Mouse (Mus musculus) CH12.LX (cell line): ENCODE results near the gene Herc1. TPM values are rescaled to one million over a fixed set of nuclear protein-coding genes. Genes with fewer than 3 reads are reported as not detected.
A peak's percentile ranks its signal among the peaks of the same experiment; 100 is the strongest.

Source experiments
- DNase-seq: peaks from one replicate; pipeline ENCODE4 v3.0.0-alpha.2; 2013; ENCODE audit errors: extremely low read depth
- H3K27ac ChIP-seq: 2 replicates; pipeline ENCODE4 v1.5.1; 2012; ENCODE audit warnings: low read depth, mild to moderate bottlenecking, control low read depth, moderate library complexity; ENCODE audit not compliant: insufficient read depth
- H3K27me3 ChIP-seq: replicated peaks from 2 replicates; pipeline ENCODE3; 2012; ENCODE audit warnings: inconsistent platforms
- H3K36me3 ChIP-seq, 2 experiments: replicated peaks in 1 of 2; 2 replicates each; pipeline versions ENCODE3 to v1.6.1; 2012; ENCODE audit warnings: inconsistent platforms in 1 of 2, low read length in 1 of 2, mild to moderate bottlenecking in 1 of 2, mixed read lengths in 1 of 2, moderate library complexity in 1 of 2; ENCODE audit not compliant: control insufficient read depth in 1 of 2, insufficient read depth in 1 of 2
- H3K4me1 ChIP-seq, 2 experiments: 2 replicates each; pipeline ENCODE4 v1.6.1; 2012; ENCODE audit warnings: inconsistent platforms in 1 of 2, moderate library complexity in 1 of 2; ENCODE audit not compliant: insufficient read depth in 2 of 2, control insufficient read depth in 1 of 2
- H3K4me2 ChIP-seq: 2 replicates; pipeline ENCODE4 v1.6.1; 2012; ENCODE audit warnings: low read depth, mild to moderate bottlenecking, control low read depth; ENCODE audit not compliant: poor library complexity, insufficient read depth, severe bottlenecking
- H3K4me3 ChIP-seq, 3 experiments: fragments of 150-350 bp in 1 of 3; sonication (generic) in 1 of 3; replicated peaks in 1 of 3; 2 replicates each; pipeline versions ENCODE3 to v1.5.1; 2011 to 2012; ENCODE audit warnings: low read depth in 2 of 3, low read length in 2 of 3, mild to moderate bottlenecking in 2 of 3, moderate library complexity in 2 of 3, control low read depth in 1 of 3, improper control_type of control experiment in 1 of 3, inconsistent platforms in 1 of 3, mixed read lengths in 1 of 3; ENCODE audit not compliant: poor library complexity in 1 of 3
- H3K79me2 ChIP-seq: replicated peaks from 2 replicates; pipeline ENCODE4 v1.6.1; 2012; ENCODE audit warnings: mild to moderate bottlenecking, moderate library complexity; ENCODE audit not compliant: control insufficient read depth, poor library complexity, insufficient read depth, severe bottlenecking; ENCODE audit errors: extremely low read depth
- H3K9ac ChIP-seq: 2 replicates; pipeline ENCODE4 v1.6.1; 2012; ENCODE audit warnings: low read depth, mild to moderate bottlenecking, control low read depth, moderate library complexity; ENCODE audit not compliant: insufficient read depth
- H3K9me3 ChIP-seq: replicated peaks from 2 replicates; pipeline ENCODE3; 2012; ENCODE audit warnings: low read length, inconsistent platforms, mixed read lengths
- BHLHE40 ChIP-seq: IDR thresholded peaks from 2 replicates; pipeline ENCODE4 v1.6.1; 2011; ENCODE audit warnings: mild to moderate bottlenecking, low read depth, low read length, improper control_type of control experiment
- CHD1 ChIP-seq: IDR thresholded peaks from 2 replicates; pipeline ENCODE4 v1.6.1; 2012; ENCODE audit warnings: low read depth, low read length, improper control_type of control experiment, inconsistent platforms
- CHD2 ChIP-seq: IDR thresholded peaks from 2 replicates; pipeline ENCODE4 v1.6.1; 2011; ENCODE audit warnings: low read length, improper control_type of control experiment
- CTCF ChIP-seq, 2 experiments: IDR thresholded peaks in 1 of 2; conservative IDR thresholded peaks in 1 of 2; 2 replicates each; pipeline ENCODE4 v1.5.1; 2011 to 2012; ENCODE audit warnings: low read depth in 2 of 2, low read length in 2 of 2, improper control_type of control experiment in 1 of 2, inconsistent platforms in 1 of 2, mild to moderate bottlenecking in 1 of 2, moderate library complexity in 1 of 2
- E2F4 ChIP-seq: IDR thresholded peaks from 2 replicates; pipeline ENCODE4 v1.6.1; 2011; ENCODE audit warnings: low read depth, low read length, improper control_type of control experiment; ENCODE audit not compliant: insufficient replicate concordance
- ELF1 ChIP-seq: IDR thresholded peaks from 2 replicates; pipeline ENCODE4 v1.6.1; 2014; ENCODE audit warnings: low read depth, mild to moderate bottlenecking, inconsistent platforms, low read length, improper control_type of control experiment
- EP300 ChIP-seq: IDR thresholded peaks from 2 replicates; pipeline ENCODE4 v1.6.1; 2011; ENCODE audit warnings: low read length, improper control_type of control experiment
- ETS1 ChIP-seq: conservative IDR thresholded peaks from 2 replicates; pipeline ENCODE4 v1.6.1; 2012; ENCODE audit warnings: low read depth, mild to moderate bottlenecking, inconsistent platforms, low read length, improper control_type of control experiment, moderate library complexity
- GABPA ChIP-seq: IDR thresholded peaks from 2 replicates; pipeline ENCODE4 v1.6.1; 2012; ENCODE audit warnings: low read depth, low read length, improper control_type of control experiment, inconsistent platforms; ENCODE audit not compliant: insufficient replicate concordance
- HCFC1 ChIP-seq: IDR thresholded peaks from 2 replicates; pipeline ENCODE4 v1.6.1; 2012; ENCODE audit warnings: low read depth, mild to moderate bottlenecking, inconsistent platforms, low read length, improper control_type of control experiment
- IRF4 ChIP-seq: IDR thresholded peaks from 2 replicates; pipeline ENCODE4 v1.6.1; 2014; ENCODE audit warnings: low read depth, mild to moderate bottlenecking, inconsistent platforms, low read length, improper control_type of control experiment
- JUN ChIP-seq: IDR thresholded peaks from 2 replicates; pipeline ENCODE4 v1.6.1; 2011; ENCODE audit warnings: low read depth, mild to moderate bottlenecking, low read length, improper control_type of control experiment, moderate library complexity; ENCODE audit not compliant: insufficient read depth
- JUND ChIP-seq: conservative IDR thresholded peaks from 2 replicates; pipeline ENCODE4 v1.6.1; 2011; ENCODE audit warnings: low read depth, low read length, improper control_type of control experiment
- KAT2A ChIP-seq: IDR thresholded peaks from 2 replicates; pipeline ENCODE4 v1.6.1; 2012; ENCODE audit warnings: low read length, improper control_type of control experiment, inconsistent platforms; ENCODE audit not compliant: insufficient replicate concordance
- MAFK ChIP-seq: IDR thresholded peaks from 2 replicates; pipeline ENCODE4 v1.6.1; 2011; ENCODE audit warnings: low read length, improper control_type of control experiment; ENCODE audit not compliant: insufficient replicate concordance
- MAX ChIP-seq: IDR thresholded peaks from 2 replicates; pipeline ENCODE4 v1.6.1; 2011; ENCODE audit warnings: low read length, improper control_type of control experiment
- MAZ ChIP-seq: IDR thresholded peaks from 2 replicates; pipeline ENCODE4 v1.6.1; 2012; ENCODE audit warnings: low read depth, mild to moderate bottlenecking, inconsistent platforms, low read length, improper control_type of control experiment, moderate library complexity
- MEF2A ChIP-seq: IDR thresholded peaks from 2 replicates; pipeline ENCODE4 v1.6.1; 2014; ENCODE audit warnings: low read depth, mild to moderate bottlenecking, inconsistent platforms, low read length, improper control_type of control experiment, borderline replicate concordance
- MXI1 ChIP-seq: IDR thresholded peaks from 2 replicates; pipeline ENCODE4 v1.6.1; 2011; ENCODE audit warnings: mild to moderate bottlenecking, low read depth, low read length, improper control_type of control experiment
- MYC ChIP-seq: IDR thresholded peaks from 2 replicates; pipeline ENCODE4 v1.6.1; 2011; ENCODE audit warnings: low read depth, mild to moderate bottlenecking, improper control_type of control experiment, low read length
- NELFE ChIP-seq: IDR thresholded peaks from 2 replicates; pipeline ENCODE4 v1.6.1; 2011; ENCODE audit warnings: low read depth, low read length, improper control_type of control experiment
- NRF1 ChIP-seq: IDR thresholded peaks from 2 replicates; pipeline ENCODE4 v1.6.1; 2014; ENCODE audit warnings: low read depth, mild to moderate bottlenecking, inconsistent platforms, low read length, improper control_type of control experiment, moderate library complexity
- PAX5 ChIP-seq: IDR thresholded peaks from 2 replicates; pipeline ENCODE4 v1.6.1; 2012; ENCODE audit warnings: low read length, inconsistent platforms, mixed read lengths
- POLR2A ChIP-seq: IDR thresholded peaks from 2 replicates; pipeline ENCODE4 v1.6.1; 2011; ENCODE audit warnings: low read depth, mild to moderate bottlenecking, improper control_type of control experiment, low read length
- POLR2AphosphoS2 ChIP-seq: IDR thresholded peaks from 2 replicates; pipeline ENCODE4 v1.6.1; 2011; ENCODE audit warnings: low read depth, low read length, improper control_type of control experiment
- RAD21 ChIP-seq: IDR thresholded peaks from 2 replicates; pipeline ENCODE4 v1.6.1; 2011; ENCODE audit warnings: low read depth, mild to moderate bottlenecking, low read length, improper control_type of control experiment, moderate library complexity
- RCOR1 ChIP-seq: conservative IDR thresholded peaks from 2 replicates; pipeline ENCODE4 v1.6.1; 2012; ENCODE audit warnings: low read depth, mild to moderate bottlenecking, inconsistent platforms, low read length, improper control_type of control experiment
- SIN3A ChIP-seq: IDR thresholded peaks from 2 replicates; pipeline ENCODE4 v1.6.1; 2012; ENCODE audit warnings: low read length, improper control_type of control experiment, inconsistent platforms
- SMC3 ChIP-seq: IDR thresholded peaks from 2 replicates; pipeline ENCODE4 v1.6.1; 2011; ENCODE audit warnings: low read depth, low read length, improper control_type of control experiment
- TBP ChIP-seq: conservative IDR thresholded peaks from 2 replicates; pipeline ENCODE4 v1.6.1; 2011; ENCODE audit warnings: low read depth, low read length, improper control_type of control experiment
- TCF12 ChIP-seq: IDR thresholded peaks from 2 replicates; pipeline ENCODE4 v1.6.1; 2014; ENCODE audit warnings: low read depth, mild to moderate bottlenecking, inconsistent platforms, low read length, improper control_type of control experiment
- UBTF ChIP-seq: IDR thresholded peaks from 2 replicates; pipeline ENCODE4 v1.6.1; 2012; ENCODE audit warnings: low read depth, mild to moderate bottlenecking, inconsistent platforms, low read length, improper control_type of control experiment, moderate library complexity
- USF1 ChIP-seq: IDR thresholded peaks from 2 replicates; pipeline ENCODE4 v1.6.1; 2014; ENCODE audit warnings: low read depth, mild to moderate bottlenecking, inconsistent platforms, low read length, improper control_type of control experiment
- USF2 ChIP-seq: conservative IDR thresholded peaks from 2 replicates; pipeline ENCODE4 v1.6.1; 2011; ENCODE audit warnings: low read depth, low read length, improper control_type of control experiment
- ZC3H11A ChIP-seq: IDR thresholded peaks from 2 replicates; pipeline ENCODE4 v1.6.1; 2012; ENCODE audit warnings: low read depth, mild to moderate bottlenecking, inconsistent platforms, low read length, improper control_type of control experiment
- ZKSCAN1 ChIP-seq: IDR thresholded peaks from 2 replicates; pipeline ENCODE4 v1.6.1; 2012; ENCODE audit warnings: low read depth, inconsistent platforms, low read length, improper control_type of control experiment, borderline replicate concordance
- ZNF384 ChIP-seq: IDR thresholded peaks from 2 replicates; pipeline ENCODE4 v1.6.1; 2012; ENCODE audit warnings: low read depth, low read length, improper control_type of control experiment, inconsistent platforms
- dilution Hi-C: fragments of 300-500 bp; cut with MboI; formaldehyde crosslinking; loops from 2 replicates; pipeline ENCODE4 v1.14.3; 2020; ENCODE audit warnings: low sequenced_read_pairs; ENCODE audit not compliant: extremely low pct_unique_long_range_greater_than_20kb, extremely low pct_ligation_motif_present
- in situ Hi-C: fragments of 300-500 bp; cut with MboI; formaldehyde crosslinking; loops from 3 replicates; pipeline ENCODE4 v1.14.3; 2019; ENCODE audit warnings: low sequenced_read_pairs, low pct_ligation_motif_present, low pct_unique_long_range_greater_than_20kb, mixed read lengths
- polyA plus RNA-seq: library from polyadenylated mRNA; unstranded; fragments of >175 nt; gene quantifications from 2 replicates; pipeline ENCODE4 v1.2.1, GENCODE M21; 2012; ENCODE audit warnings: low read depth; ENCODE audit not compliant: insufficient read length
- total RNA-seq, 2 experiments: library from RNA; depleted of rRNA; stranded (reverse); fragments of 300-350 nt in 1 of 2; fragments of >200 nt in 1 of 2; gene quantifications; 2 replicates each; pipeline ENCODE4 v1.2.3; 2012 to 2014

Herc1 gene
- total and polyA plus RNA-seq, 3 experiments: 33.2 to 45.2 (median 42.1) TPM

DNA sequence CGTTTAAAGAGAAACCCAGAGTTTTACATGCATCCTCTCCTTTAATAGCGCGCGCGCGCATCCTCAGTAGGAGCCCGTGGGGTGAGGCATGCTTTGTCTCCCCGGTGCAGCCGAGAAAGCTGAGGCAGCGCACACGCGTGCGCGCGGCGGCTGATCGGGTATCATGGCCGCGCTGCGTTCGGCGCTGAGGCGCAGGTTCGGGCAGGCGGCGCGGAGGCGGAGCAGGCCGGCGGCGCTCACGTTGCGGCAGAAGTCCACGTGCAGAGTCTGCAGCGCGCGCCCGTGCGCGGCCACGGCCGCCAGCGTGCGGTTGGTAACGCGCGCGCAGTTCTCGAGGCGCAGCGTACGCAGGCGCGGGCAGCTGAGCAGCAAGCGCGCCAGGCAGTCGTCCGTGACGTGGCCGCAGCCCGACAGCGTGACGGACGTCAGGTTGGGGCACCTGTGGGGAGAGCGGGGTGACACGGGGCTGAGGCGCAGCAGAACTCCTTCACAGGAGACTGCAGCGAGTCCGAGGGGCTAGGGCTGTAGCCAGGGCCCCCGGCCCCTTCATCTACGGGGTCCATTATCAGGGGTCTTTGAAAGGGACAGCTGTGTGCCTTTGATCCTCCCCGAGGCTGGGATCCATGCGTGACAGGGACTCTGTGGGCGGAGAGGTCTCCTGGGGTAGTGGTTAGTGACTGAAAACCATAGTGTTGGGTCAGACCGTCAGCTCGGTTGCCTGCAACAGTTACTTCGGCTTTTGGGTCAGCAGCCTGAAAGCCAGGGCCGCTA is 161.5 kb downstream of the Herc1 start (continued):
- no peak for TF ChIP-seq MAZ
- TF ChIP-seq MAX: peak; percentile 90

DNA sequence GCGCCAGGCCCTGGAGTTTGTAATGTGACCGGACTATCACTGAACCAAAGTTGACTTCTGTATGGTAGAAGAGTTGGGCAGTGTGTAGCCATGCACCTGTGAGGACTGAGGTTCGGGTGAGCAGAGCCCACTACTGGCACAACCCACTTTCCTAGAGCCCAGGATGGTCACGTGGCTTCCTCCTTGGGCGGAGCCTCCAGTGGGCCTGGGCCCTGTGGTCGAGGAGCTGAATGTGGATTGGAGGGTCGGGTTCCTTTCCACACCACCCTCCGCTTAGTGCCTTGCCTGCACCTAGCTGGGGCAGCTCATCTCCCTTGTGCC is 162.1 kb downstream of the Herc1 start:
- peak; percentile 94 for DNase-seq
- peak overlapping the region; percentile 95 for H3K27ac ChIP-seq
- H3K79me2 ChIP-seq: no peaks in the 10 kb centered on the region
- no peaks in the 10 kb centered on the region for H3K9me3 ChIP-seq
- peak overlapping the region; percentile 73 for H3K4me2 ChIP-seq
- H3K4me3 ChIP-seq: peak overlapping the region; percentile 56 to 68 (median 64)
- peaks cover 36 to 64% of the 10 kb centered on the region in 2 experiments for H3K36me3 ChIP-seq
- dilution Hi-C loops (no loop called here), in situ Hi-C loops (loop anchor here (10.0 to 25.0 kb wide), 4 partner anchors 192 to 475 kb away; partner anchors contain the start of genes Aph1b, Ciao2a, Gm10647 and Lactb)
- no peaks in the 10 kb centered on the region for H3K27me3 ChIP-seq
- H3K4me1 ChIP-seq: peaks cover 24 to 72% of the 10 kb centered on the region in 2 experiments
- H3K9ac ChIP-seq: peak overlapping the region; percentile 67
- TF ChIP-seq RCOR1 (no peak), CTCF (conservative IDR thresholded peaks at IDR 0.05 in 1 of 2, IDR thresholded peaks at IDR 0.05 in 1 of 2; ENCODE audit: low read depth in 2 of 2, low read length in 2 of 2) (no peak), MAFK (no peak), MXI1 (peak; percentile 2; the same call in 1 of the 2 replicates), RAD21 (no peak), UBTF (no peak), HCFC1 (no peak), IRF4 (no peak), USF2 (peak; percentile 93), EP300 (no peak), JUND (no peak), TCF12 (peak; percentile 35; the same call in 1 of the 2 replicates), JUN (no peak), USF1 (peak; percentile 95), CHD1 (no peak), ZC3H11A (no peak), ZKSCAN1 (no peak), SMC3 (no peak; the same call in 1 of the 2 replicates), TBP (peak; percentile 75), NELFE (peak; percentile 74), BHLHE40 (peak; percentile 71), ETS1 (no peak), POLR2A (peak; percentile 88), CHD2 (no peak), MAZ (no peak), GABPA (no peak), SIN3A (no peak; the same call in 1 of the 2 replicates), POLR2AphosphoS2 (0 out of 2 replicates have a peak, but pooled peaks have one; percentile 76), MYC (peak; percentile 54; the same call in 1 of the 2 replicates), ZNF384 (no peak), PAX5 (no peak), ELF1 (peak; percentile 46; the same call in 1 of the 2 replicates), MEF2A (no peak), E2F4 (no peak), KAT2A (no peak), MAX (peak; percentile 96), NRF1 (no peak)
